Mouse (Mus musculus): ENCODE results near the gene Synpo2. TPM values are rescaled to one million over a fixed set of nuclear protein-coding genes. Genes with fewer than 3 reads are reported as not detected.

The Synpo2 gene
- polyA plus RNA-seq, 2 experiments from 2014 or later, result 0.05 TPM; not detected in 1

DNA sequence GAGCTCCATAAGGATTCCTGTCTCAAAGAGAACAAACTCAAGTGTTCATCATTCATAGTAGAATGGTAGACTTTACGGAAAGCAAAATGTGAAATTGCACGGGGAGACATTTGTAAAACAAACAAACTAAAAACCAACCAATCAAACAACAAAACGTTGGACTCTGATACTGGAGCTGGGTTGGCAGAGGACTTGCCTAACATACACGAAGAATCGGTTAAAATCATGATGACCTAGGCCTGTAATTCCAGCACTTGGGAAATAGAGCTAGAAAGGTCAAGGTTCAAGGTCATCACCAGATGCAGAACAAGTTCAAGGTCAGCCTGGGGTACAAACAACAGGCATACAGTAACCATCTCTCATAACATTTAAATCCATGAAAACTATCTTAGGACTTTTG, 147.7 kb downstream of the Synpo2 start:
- no peak for ATAC-seq

GRCm38 (mm10) chr3:123085871-123086501, 150.0 kb downstream of the Synpo2 start:
- no peak for ATAC-seq

GRCm38 (mm10) chr3:123081665-123082064, 154.3 kb downstream of the Synpo2 start:
- no peak for ATAC-seq

- ATAC-seq, result no peak
Measured at GRCm38 (mm10) chr3:123080943-123081342, 155.0 kb downstream of the Synpo2 start.

- no peak for ATAC-seq
Measured at GRCm38 (mm10) chr3:123080017-123080725, 155.8 kb downstream of the Synpo2 start.

DNA sequence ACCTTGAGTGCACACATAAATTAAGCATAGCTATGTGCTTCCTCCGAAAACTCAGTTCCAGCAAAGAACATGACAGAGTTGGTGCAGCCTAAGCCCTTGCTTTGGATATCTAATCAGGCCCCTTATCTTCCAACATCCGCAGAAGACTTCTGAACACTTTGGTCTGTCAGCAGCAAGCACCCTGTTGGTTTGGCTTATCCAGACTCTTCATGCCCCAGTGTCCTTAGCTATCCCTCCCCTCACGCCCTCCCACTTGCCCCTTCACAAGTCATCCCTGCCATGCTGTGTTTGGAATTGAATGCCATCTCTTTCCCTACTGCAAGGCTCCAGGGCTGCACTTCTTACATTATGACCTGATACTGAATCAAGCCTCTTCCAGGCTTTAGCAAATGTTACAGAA, 160.2 kb downstream of the Synpo2 start:
- ATAC-seq, result no peak

- no peak for ATAC-seq
Measured at GRCm38 (mm10) chr3:123075034-123075433, 160.9 kb downstream of the Synpo2 start.

DNA sequence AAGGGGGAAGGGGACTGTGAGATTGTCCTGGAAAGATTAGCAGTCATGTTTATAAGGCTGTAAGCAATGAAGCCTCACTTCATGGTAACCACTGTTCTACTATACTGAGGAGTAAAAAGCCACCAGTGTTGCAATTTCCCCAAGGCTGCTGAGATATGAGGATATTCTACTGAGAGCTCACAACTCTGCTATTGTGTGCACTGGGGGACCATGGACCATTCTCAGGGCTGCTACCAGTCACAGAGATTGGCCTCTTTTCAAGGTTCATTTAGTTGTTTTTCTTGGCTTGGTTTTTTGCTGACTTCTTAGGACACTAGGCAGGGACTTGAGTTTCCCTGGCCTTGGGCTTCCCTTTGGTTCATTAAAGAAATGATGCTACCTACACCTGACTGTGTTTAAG, 162.6 kb downstream of the Synpo2 start:
- ATAC-seq, result no peak

DNA sequence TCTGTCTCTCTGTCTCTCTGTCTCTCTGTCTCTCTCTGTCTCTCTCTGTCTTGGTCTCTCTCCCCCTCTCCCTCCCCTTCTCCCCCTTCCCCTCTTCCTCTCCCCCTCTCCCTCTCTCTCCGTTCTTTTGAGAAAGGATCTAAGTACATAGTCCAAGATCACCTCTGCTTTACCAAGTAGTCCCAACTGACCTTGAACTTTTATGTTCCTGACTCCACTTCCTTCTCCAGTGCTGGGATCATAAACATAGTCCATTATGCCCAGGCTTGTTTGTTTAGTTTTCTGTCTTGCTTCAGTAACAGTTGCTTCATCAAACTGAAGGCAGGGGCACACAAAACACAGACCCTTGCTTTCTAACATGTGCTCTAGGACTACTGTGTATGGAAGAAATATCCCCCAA, 163.5 kb downstream of the Synpo2 start:
- ATAC-seq, result no peak

GRCm38 (mm10) chr3:123070996-123071395, 165.0 kb downstream of the Synpo2 start:
- no peak for ATAC-seq

DNA sequence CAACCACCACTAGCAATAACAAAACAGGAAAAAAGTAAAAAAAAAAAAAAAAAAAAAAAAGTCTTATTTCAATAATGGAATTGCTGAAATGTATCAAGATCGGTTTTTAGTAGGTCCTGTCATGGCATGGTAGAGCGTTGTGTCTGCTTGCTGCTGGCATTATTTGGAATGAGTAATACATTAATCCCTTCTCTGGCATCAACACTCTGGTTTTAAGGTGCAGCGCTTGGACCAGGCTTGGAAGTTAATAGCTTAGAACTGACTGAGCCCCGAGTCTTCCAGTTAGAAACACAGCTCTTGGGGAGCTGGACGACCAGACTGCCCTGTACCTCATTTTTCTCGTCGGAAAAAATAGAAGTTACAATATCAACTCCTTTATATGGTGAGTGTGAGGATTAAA, 169.1 kb downstream of the Synpo2 start:
- ATAC-seq, result no peak

GRCm38 (mm10) chr3:123065466-123065865, 170.5 kb downstream of the Synpo2 start:
- ATAC-seq, result no peak

DNA sequence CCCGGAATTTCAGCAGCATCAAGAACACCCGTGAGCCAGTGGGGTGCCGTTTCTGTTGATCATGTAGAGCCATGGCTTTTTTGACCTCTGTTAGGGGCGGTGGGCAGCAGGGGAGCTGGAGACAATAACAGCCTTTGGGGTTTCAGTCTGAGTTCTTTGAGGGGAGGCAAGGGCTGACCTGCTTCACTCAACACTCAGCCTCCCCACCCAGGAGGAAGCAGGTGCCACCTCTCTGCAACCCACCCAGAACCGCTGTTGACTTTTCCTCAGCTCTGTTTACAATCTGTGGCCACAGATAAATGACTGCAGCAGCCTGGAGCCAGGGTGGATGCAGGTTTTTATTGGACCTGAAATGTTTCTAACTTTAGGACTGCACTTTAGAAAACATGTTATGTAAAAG, 171.8 kb downstream of the Synpo2 start:
- ATAC-seq, result no peak

DNA sequence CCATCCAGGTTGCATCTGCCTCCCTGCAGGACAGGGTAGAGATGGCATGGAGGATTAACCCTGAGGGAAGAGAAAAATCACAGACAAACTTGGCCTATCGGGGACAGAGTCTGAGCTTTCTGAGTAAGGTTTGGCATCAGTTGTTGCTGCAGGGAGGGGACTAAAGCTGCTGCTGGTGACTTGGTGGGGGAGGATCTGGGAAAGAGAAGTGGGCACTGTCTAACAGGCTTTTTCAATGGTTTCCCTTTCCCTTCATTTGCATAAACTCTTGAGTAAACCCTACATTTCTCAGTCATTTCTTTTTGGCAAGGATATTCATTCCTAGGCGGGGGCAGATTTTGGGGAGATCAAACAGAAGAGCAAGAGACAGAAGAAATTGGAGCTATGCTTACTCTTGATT, 174.0 kb downstream of the Synpo2 start:
- ATAC-seq, result no peak

DNA sequence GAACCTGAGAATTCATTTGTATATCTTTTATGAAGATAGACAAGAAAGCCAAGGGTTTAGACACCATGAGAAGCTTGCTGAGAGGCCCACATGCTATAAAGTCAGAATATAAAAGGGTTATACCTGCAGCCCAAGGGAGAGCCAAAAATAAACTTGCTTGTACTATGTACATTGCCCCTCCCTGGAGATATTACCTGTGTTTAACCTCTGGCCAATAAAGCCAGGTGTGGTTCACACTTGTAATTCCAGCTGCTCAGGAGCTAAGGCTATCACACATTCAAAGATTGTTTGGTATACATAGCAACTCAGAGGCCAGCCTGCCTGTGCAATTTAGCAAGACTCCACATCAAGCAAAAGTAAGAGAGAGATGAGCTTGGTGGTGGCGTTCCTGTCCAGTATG, 177.1 kb downstream of the Synpo2 start:
- no peak for ATAC-seq

- ATAC-seq, result no peak
Measured at GRCm38 (mm10) chr3:123054178-123054577, 181.8 kb downstream of the Synpo2 start.

DNA sequence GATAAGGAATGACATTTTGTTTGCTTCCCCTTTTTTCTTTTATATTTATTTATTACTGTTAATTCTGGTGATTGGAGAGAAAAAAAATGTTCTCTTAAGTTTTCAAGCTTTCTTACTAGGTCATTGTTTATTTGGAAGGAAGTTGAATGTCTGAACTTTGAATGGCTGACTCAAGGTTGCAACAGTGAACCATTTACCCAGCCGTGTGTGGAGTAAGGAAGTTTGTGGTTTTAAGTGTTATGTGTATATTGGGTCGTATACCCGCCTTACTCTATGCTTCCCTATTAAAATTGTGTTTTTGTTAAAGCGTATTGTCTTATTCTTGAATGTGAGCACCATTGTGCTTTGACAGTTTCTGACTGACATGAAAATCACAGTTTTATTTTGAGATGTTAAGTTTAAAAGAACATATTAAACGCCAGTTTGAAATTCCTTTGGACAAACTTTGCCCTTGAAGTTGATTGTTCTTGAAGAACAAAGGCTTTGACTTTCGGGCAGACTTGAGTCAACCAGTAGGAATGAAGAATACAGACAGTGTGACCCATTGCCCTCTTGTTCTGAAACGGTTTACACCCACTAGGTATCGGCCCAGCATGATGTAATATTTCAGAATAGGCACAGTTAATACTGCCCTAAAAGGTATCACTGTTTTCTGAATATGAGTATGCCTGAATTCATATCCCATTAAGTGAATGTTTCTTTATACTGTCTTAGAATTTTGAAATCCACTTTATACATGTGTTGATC, 182.6 kb downstream of the Synpo2 start:
- ATAC-seq, result no peak

DNA sequence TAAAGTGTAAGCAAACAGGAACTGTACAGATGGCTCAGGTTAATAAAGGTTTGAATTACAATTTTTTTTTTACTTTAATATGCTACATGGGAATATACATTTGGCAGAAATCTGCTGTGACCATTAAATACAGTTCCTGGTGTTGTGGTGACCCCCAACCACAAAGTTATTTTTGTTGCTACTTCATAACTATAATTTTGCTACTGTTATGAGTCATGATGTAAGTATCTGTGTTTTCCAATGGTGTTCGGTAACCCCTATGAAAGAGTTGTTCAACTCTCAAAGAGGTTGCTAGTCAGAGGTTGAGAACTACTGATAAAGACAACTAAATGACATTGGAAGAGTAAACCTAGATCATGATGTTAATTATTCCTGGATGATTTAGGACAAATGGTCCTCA, 193.6 kb downstream of the Synpo2 start:
- ATAC-seq, result no peak

- ATAC-seq, result no peak
Measured at GRCm38 (mm10) chr3:123034752-123035151, 201.2 kb downstream of the Synpo2 start, which contains the start of gene Myoz2. Gene Myoz2 (minus strand): TSS chr3:123035015.

- no peak for ATAC-seq
Measured at GRCm38 (mm10) chr3:123033804-123034203, 202.1 kb downstream of the Synpo2 start.
